Mouse (Mus musculus) spleen, embryonic (tissue): ENCODE measurements around the gene Mt1.
"Not testable (repeated sequence)": the region's sequence is repeated elsewhere in the genome, so short reads cannot be mapped to it uniquely, and the experiment has no call there.

Experiments
- CTCF ChIA-PET: fragments of 350-600 bp; sonication (Branson Sonifier 250); formaldehyde crosslinking; loops from one replicate; lab custom pipeline; 2022; lab: Charles Lee

The Mt1 gene

DNA sequence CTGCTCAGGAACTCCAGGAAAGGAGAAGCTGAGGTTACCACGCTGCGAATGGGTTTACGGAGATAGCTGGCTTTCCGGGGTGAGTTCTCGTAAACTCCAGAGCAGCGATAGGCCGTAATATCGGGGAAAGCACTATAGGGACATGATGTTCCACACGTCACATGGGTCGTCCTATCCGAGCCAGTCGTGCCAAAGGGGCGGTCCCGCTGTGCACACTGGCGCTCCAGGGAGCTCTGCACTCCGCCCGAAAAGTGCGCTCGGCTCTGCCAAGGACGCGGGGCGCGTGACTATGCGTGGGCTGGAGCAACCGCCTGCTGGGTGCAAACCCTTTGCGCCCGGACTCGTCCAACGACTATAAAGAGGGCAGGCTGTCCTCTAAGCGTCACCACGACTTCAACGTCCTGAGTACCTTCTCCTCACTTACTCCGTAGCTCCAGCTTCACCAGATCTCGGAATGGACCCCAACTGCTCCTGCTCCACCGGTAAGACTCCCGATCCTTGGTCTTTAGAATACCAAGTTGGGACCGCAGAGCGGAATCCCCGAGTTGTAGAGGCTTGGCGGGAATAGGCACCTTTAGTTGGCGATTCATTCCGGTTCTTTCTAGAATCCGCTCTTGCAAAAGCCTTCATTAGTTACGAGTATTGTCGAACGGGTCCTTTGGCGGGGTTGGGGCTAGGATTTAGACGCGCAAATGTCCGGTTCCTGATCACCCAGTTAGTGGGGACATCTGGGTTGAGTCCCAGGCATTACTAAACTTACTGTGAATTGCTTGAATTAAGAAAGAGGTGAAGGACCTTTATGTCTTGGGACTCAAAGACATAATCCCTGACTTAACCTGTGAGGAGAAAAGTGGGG lies at the start of gene Mt1:
Mt1 (plus strand) TSS at position 226 of the 856 bp plus-strand sequence.
- CTCF ChIA-PET, result no interaction called here

DNA sequence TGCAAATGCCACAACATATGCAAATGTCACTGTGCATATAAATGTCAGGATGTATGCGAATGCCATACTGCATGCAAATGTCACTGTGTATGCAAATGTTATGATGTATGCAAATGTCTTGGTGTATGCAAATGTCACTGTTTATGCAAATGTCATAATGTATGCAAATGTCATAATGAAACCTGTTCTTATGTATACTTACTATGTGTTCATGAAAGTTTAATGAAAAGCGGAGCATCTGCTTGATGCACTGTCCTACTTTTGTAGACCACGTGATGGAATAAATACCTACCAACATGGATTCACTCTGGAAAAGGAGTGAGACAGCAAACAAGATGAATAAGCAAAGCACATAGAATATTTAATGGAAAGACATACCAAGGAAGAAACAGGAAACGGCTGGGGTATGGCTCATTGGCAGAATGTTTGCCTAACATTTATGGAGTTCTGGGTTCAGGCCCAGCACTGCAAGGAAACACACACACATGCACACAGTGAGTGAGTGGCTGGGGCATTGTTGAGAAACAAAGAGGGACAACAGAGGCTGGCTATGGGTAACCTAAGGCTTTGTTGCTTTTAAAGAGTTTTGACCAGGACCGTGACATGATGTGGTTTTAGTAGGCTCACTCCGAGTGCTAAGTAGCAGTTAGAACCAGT lies 49.6 kb upstream of the Mt1 start:
- CTCF ChIA-PET, result no interaction called here

DNA sequence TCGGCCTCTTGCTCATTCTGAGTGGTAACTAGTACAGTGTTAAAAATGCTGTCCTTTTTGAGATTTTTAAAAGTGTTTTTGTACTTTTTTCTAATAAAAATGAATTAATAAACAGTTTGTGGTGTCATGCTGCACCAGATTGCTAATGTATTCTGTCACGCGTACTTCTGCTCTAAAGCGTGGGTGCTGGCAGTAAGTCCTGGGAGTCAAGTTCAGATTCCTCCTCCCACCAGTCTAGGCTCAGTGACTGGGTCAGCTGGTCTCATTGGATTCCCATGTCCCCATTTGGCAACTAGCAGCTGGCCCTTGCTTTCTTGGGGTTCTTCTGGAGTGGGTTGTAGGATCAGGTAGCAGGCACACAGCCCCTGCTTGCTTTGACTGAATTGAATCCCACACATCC lies 48.8 kb upstream of the Mt1 start:
- CTCF ChIA-PET, result no interaction called here

DNA sequence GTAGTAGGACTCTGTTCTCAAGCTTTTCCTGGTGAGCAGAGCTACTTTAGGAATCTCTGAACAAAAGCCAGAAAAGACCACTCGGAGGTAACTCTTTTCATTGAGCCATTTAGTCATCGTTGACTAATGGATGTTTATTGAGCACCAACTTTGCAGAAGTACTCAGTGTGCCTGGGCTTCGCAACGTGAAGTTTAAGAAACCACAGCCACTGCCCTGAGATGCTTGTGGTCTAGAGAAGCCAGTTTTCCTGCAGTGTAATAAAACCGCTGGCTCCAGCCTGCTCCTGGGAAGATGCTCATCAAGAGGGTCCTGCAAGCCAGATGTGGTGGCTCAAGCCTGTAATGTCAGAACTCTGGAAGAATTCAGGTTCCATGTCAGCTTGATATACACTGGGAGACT lies 46.8 kb upstream of the Mt1 start:
- CTCF ChIA-PET, result no interaction called here

DNA sequence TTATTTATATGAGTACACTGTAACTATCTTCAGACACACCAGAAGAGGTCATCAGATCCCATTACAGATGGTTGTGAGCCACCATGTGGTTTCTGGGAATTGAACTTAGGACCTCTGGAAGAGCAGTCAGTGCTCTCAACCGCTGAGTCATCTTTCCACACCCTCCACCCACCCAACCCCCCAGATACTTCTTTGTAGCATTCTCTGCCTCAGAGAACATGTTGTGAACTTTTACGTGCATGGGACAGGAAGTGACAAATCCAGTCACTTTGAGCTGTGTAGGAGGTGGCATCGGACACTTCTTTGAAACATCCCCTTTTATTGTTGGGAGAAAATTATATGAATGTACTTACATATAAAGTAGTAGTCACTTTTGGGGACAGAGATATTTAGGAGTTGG lies 44.3 kb upstream of the Mt1 start:
- CTCF ChIA-PET, result not testable (repeated sequence)

- CTCF ChIA-PET, result no interaction called here
These were observed 43.3 kb upstream of the Mt1 start for GRCm38 (mm10) chr8:94135556-94135955.

- CTCF ChIA-PET, result no interaction called here
These were observed 42.7 kb upstream of the Mt1 start for GRCm38 (mm10) chr8:94136192-94136591.

DNA sequence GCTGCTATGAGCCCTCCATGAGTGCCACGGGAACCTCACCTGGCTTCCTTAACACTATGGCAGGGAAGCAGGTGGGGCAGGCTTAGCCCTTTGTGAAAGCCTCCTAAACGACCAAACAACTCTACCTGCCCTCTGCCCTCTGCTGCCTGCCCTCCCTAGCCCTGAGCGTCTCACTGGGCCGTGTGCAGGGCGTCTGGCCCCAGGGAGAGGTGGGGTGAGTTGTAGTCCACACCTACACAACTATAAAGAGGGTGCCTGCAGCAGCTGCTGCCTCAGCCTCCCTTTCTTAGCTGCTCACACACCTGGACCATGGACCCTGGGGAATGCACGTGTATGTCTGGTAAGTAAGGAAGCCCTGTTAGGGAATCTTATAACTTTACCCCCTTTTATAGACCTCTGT lies 41.9 kb upstream of the Mt1 start, which contains the start of gene Mt4:
Mt4 (plus strand) TSS at position 265 of the 400 bp plus-strand sequence.
- CTCF ChIA-PET, result no interaction called here

GRCm38 (mm10) chr8:94140266-94140795 lies 38.6 kb upstream of the Mt1 start:
- CTCF ChIA-PET, result no interaction called here

- CTCF ChIA-PET, result interaction anchor here (0.6 kb wide), 1 partner anchor 53 kb away, joined by 3 read pairs; no protein-coding TSS in a partner anchor
These were observed 30.6 kb upstream of the Mt1 start for GRCm38 (mm10) chr8:94148236-94148635.

DNA sequence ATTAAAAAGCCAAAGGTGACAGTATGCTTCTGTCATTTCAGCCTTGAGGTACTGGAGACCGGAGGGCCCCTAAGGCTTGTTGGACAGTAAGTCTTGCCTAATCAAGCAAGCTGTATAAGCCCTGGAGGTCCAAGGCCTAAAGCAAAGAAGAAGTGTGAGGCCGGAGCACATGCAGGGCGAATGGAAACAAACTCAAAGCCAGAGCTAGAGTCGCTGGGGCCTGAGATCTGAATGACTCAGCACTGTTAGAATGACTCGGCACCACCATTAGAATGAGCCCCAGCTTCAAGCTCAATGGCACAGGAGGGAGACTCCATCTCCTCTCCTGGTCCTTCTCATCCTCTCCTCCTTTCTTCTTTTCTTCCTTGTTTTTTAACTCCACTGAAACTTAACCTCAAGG lies 28.0 kb upstream of the Mt1 start:
- CTCF ChIA-PET, result no interaction called here

GRCm38 (mm10) chr8:94152513-94153300 lies 26.2 kb upstream of the Mt1 start, which contains the start of gene Mt3:
TSS of gene Mt3 (plus strand) at chr8:94152607.
- CTCF ChIA-PET, result no interaction called here

GRCm38 (mm10) chr8:94153451-94153850 lies 25.4 kb upstream of the Mt1 start:
- CTCF ChIA-PET, result no interaction called here

DNA sequence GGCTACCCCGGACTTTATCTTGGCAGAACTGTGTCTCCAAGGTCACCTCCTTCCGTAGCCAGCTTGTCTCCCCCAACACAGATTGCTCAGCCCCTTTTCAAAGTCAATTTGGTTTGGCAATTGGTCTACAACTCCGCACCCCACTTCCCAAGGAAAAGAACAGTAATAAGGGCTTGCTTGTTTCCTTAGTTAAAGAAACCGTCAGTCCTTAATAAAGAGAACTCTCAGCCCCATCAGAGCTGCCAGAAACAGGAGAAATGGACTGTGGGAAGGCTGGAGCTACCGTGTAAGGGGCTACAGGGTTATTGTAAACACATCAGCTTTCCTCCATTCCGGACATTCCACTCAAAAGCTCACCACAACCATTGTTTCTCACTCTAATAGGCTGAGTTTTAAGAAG lies 24.3 kb upstream of the Mt1 start:
- CTCF ChIA-PET, result no interaction called here

DNA sequence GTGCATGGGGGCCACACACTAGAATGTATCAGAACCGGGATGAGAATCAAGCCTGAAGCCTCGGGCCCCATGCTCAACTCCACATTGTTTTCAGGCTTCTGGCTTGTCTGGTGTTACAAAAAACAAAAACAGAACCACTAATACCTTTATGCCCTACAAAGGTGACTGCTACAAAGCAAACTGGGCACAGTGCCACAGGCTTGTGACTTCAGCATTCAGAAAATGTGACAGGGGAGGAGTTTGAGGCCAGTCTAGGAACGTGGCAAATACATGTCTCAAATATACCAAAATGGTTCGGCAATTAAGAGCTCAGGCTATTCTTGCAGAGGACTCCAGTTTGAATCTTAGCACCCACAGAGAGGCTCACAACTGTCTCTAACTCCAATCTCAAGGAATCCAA lies 22.8 kb upstream of the Mt1 start:
- CTCF ChIA-PET, result no interaction called here

DNA sequence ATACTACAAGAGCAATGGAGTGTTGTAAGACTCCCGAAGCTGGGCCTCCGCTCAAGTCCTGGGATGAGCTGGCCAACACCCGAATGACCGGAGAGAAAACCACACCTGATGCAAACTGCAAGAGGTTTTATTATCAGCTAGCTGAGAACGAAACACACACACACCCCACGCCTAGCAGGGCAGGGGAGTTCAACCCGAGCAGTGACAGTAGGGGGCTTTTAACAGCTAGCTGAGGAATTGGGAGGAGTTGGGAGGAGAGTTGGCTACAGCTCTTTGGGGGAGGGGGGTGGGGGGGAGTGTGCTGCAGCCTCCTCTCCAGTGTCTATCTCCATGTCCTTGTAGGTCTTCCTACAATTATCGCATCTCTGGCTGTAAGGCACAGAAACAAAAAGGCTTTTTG lies 13.1 kb upstream of the Mt1 start:
- CTCF ChIA-PET, result interaction anchor here (2.1 kb wide), 1 partner anchor 34 kb away, joined by 18 read pairs; no protein-coding TSS in a partner anchor

DNA sequence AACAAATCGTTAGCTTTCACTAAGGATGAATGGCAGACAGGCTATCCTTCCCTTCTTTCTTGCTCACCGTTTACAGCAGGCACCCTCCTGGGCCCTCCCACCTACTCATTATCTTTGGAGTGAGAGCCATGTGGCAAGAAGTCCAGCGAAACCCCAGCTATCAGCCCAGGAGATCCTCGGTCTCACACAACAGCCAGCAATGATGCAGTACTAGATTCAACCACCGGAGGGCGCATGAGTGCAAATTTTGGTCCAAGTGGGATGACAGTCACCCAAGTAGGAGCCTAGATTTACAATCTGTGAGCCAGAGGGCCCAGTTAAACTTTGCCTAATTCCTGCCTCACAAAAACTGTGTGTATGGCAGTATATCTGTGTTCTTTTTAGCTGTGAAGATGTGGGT lies 11.6 kb upstream of the Mt1 start:
- CTCF ChIA-PET, result interaction anchor here (0.5 to 2.1 kb wide), 4 partner anchors 27 to 75 kb away, joined by 3 to 18 read pairs (median 4); no protein-coding TSS in a partner anchor

DNA sequence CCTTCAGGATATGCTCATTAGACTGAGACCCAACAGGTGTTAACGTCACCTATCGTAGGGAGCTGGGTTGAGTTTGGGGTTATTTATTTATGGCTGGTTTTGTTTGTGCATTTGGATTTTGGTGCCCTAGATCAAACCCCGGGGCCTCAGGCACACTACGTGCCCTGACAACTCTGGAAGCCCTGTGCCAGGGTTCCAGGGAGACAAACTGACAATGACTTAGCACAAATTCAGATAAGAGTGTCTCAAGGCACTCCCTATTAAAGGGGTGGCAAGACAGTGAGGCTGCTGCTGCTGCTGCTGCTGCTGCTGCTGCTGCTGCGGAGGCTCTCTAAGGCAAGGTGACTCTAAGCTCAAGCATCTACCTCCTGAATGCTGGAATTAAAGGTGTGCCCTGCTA lies 9.3 kb upstream of the Mt1 start:
- CTCF ChIA-PET, result interaction anchor here (0.6 to 1.2 kb wide), 2 partner anchors 15 to 17 kb away, joined by 3 to 6 read pairs; no protein-coding TSS in a partner anchor

DNA sequence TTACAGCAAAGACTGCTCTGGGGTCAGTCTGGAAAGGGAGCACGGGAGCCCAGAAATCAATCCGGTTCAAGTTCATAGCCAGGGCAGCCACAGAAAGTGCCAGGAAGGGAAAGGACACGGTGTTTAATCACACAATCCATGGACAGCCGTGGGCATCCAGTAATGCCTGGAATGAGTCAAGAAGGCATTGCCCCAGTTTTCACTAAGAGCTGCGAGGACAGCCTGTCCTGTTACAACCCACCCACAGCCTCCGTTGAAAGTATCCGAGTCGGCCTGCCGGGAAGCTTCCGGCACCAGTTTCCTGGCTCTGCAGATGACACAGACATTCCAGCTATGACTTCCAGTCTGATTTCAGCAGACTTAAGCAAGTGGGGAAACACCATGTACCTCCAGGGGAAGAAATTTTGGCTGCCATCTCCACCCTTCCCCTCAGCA lies 7.5 kb upstream of the Mt1 start:
- CTCF ChIA-PET, result no interaction called here

DNA sequence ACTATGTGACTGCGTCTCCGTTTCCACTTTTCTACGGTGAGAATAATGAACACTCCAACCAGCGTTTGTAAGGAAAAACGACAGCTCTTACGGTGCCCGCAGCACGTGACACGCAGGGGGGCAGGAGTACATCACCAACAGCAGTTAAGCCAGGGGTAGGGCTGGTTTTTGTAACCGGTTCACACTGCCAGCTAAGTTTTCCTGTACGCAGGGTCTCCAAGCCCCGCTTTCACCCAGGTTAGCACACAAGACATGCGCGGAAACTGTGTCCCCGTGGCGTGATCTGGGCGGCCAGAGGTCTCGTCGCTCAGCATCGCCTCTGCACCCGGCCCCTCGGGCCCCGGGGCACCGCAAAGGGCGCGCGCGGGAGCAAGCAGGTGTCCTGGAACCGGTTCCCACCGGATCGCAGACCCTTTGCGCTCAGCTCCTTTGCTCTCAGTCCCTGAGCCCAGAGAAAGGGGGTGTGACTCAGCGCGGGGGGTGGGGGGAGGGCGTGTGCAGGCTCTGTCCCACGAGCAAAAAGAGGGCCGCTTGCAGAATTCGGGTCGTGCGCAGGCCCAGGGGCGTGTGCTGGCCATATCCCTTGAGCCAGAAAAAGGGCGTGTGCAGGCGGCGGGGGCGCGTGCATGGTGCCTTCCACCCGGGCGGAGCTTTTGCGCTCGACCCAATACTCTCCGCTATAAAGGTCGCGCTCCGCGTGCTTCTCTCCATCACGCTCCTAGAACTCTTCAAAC lies 6.6 kb upstream of the Mt1 start, which contains the start of gene Mt2:
Mt2 (plus strand) TSS at position 590 of the 734 bp plus-strand sequence.
- CTCF ChIA-PET, result interaction anchor here (0.6 kb wide), 1 partner anchor 18 kb away, joined by 4 read pairs; no protein-coding TSS in a partner anchor
